Mouse (Mus musculus): Measurements from ENCODE around the gene Zranb3.

DNA sequence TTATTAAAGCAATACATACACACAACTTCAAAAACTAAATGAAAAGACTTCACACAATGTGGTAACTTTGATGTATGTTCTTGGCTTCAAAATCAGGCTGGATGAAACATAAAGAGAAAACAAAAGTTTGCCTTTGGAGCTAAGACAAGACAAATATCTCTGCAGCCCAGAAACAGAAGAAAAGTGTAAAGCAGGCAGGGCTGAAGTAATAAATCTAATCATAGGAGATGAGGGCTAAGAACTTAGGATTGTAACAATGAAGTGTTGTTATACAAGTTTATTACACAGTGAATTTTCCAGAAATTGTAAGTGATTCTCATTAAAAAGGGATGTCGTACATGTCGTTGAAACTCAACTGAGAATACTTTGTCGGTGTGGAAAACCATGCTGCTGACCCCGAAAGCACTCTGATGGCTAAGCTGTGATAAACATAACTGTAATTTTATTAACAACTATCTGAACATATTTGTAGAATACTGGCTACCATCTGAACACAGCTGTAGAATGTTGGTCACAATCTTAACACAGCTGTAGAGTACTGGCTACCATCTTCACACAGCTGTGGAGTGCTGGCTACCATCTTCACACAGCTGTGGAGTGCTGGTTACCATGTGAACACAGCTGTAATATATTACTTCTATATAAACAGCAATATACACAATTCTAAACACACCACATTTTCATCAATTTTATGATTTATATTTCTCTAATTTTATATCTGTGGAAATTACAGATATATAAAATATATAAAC is 78.3 kb downstream of the Zranb3 start:
- no peak for TF ChIP-seq POLR2A (IDR thresholded peaks at IDR 0.05; ENCODE audit: extremely low read depth, insufficient read depth, low read length)
- TF ChIP-seq CTCF (IDR thresholded peaks at IDR 0.05; ENCODE audit: low read depth, low read length) = no peak
